Mouse (Mus musculus) NIH3T3 (cell line): ENCODE measurements around the gene Dip2c.

Experiments
- DNase-seq: peaks from one replicate; pipeline ENCODE4 v3.0.0-alpha.2; 2012; ENCODE audit warnings: low read depth

Dip2c gene

GRCm38 (mm10) chr13:9329307-9329915, 53.1 kb downstream of the Dip2c start:
- peak; percentile 34 for DNase-seq

- no peak for DNase-seq
These were observed 56.9 kb downstream of the Dip2c start for GRCm38 (mm10) chr13:9333187-9333586.

GRCm38 (mm10) chr13:9340293-9340692, 64.0 kb downstream of the Dip2c start:
- no peak for DNase-seq

- peak; percentile 29 for DNase-seq
These were observed 66.4 kb downstream of the Dip2c start for GRCm38 (mm10) chr13:9342696-9343095.

- DNase-seq, result no peak
These were observed 71.1 kb downstream of the Dip2c start for GRCm38 (mm10) chr13:9347448-9347847.

- peak; percentile 81 for DNase-seq
These were observed 74.3 kb downstream of the Dip2c start for GRCm38 (mm10) chr13:9350670-9351069.

- DNase-seq, result peak; percentile 73
These were observed 77.6 kb downstream of the Dip2c start for GRCm38 (mm10) chr13:9353890-9354289.

- no peak for DNase-seq
These were observed 79.0 kb downstream of the Dip2c start for GRCm38 (mm10) chr13:9355331-9355730.

- peak; percentile 59 for DNase-seq
These were observed 85.1 kb downstream of the Dip2c start for GRCm38 (mm10) chr13:9361457-9361856.

GRCm38 (mm10) chr13:9371387-9371786, 95.1 kb downstream of the Dip2c start:
- no peak for DNase-seq

GRCm38 (mm10) chr13:9377130-9377529, 100.8 kb downstream of the Dip2c start:
- DNase-seq, result no peak

GRCm38 (mm10) chr13:9380740-9381410, 104.5 kb downstream of the Dip2c start:
- DNase-seq, result peak; percentile 23

GRCm38 (mm10) chr13:9388017-9388416, 111.7 kb downstream of the Dip2c start:
- DNase-seq, result no peak

- peak; percentile 4 for DNase-seq
These were observed 113.0 kb downstream of the Dip2c start for GRCm38 (mm10) chr13:9389334-9389733.

- peak; percentile 19 for DNase-seq
These were observed 114.0 kb downstream of the Dip2c start for GRCm38 (mm10) chr13:9390204-9390804.

- no peak for DNase-seq
These were observed 117.1 kb downstream of the Dip2c start for GRCm38 (mm10) chr13:9393470-9393869.

- DNase-seq, result no peak
These were observed 119.0 kb downstream of the Dip2c start for GRCm38 (mm10) chr13:9395286-9395685.

- DNase-seq, result no peak
These were observed 122.5 kb downstream of the Dip2c start for GRCm38 (mm10) chr13:9398846-9399245.

- DNase-seq, result no peak
These were observed 129.1 kb downstream of the Dip2c start for GRCm38 (mm10) chr13:9405399-9405798.

GRCm38 (mm10) chr13:9408983-9409382, 132.7 kb downstream of the Dip2c start:
- DNase-seq, result no peak

GRCm38 (mm10) chr13:9418441-9418840, 142.1 kb downstream of the Dip2c start:
- no peak for DNase-seq

- DNase-seq, result no peak
These were observed 142.9 kb downstream of the Dip2c start for GRCm38 (mm10) chr13:9419213-9419612.

- DNase-seq, result no peak
These were observed 145.6 kb downstream of the Dip2c start for GRCm38 (mm10) chr13:9421949-9422348.
